Mouse (Mus musculus) brain, embryonic 18.5 days (tissue): ENCODE results near the gene Knl1.

Experiments
- DNase-seq: peaks from one replicate; pipeline ENCODE4 v3.0.0-alpha.2; 2012; ENCODE audit warnings: low read depth, low spot score

Knl1 gene

GRCm38 (mm10) chr2:119035397-119035745 is 11.5 kb upstream of the Knl1 start:
- DNase-seq, result no peak

- no peak for DNase-seq
Observed at GRCm38 (mm10) chr2:119040882-119041281, 6.0 kb upstream of the Knl1 start.

- DNase-seq, result no peak
Observed at GRCm38 (mm10) chr2:119045163-119045562, 1.8 kb upstream of the Knl1 start.

GRCm38 (mm10) chr2:119047849-119048248 is 930 bp downstream of the Knl1 start:
- DNase-seq, result no peak

GRCm38 (mm10) chr2:119050132-119050650 is 3.3 kb downstream of the Knl1 start:
- DNase-seq, result no peak

- no peak for DNase-seq
Observed at GRCm38 (mm10) chr2:119060139-119060538, 13.2 kb downstream of the Knl1 start.

GRCm38 (mm10) chr2:119072397-119072796 is 25.5 kb downstream of the Knl1 start:
- DNase-seq, result no peak

- no peak for DNase-seq
Observed at GRCm38 (mm10) chr2:119086156-119086555, 39.2 kb downstream of the Knl1 start.

GRCm38 (mm10) chr2:119101552-119101951 is 54.6 kb downstream of the Knl1 start:
- no peak for DNase-seq

GRCm38 (mm10) chr2:119106583-119106982 is 59.7 kb downstream of the Knl1 start:
- DNase-seq, result no peak

GRCm38 (mm10) chr2:119108554-119108953 is 61.6 kb downstream of the Knl1 start:
- no peak for DNase-seq

GRCm38 (mm10) chr2:119111060-119111459 is 64.1 kb downstream of the Knl1 start:
- DNase-seq, result no peak

- DNase-seq, result peak; percentile 74
Observed at GRCm38 (mm10) chr2:119112438-119113112, 65.7 kb downstream of the Knl1 start, which contains the start of gene Rad51. TSS of gene Rad51 (plus strand) at chr2:119112793.

- no peak for DNase-seq
Observed at GRCm38 (mm10) chr2:119113121-119113925, 66.4 kb downstream of the Knl1 start.

- no peak for DNase-seq
Observed at GRCm38 (mm10) chr2:119136346-119136898, 89.5 kb downstream of the Knl1 start.

GRCm38 (mm10) chr2:119145199-119145598 is 98.3 kb downstream of the Knl1 start:
- no peak for DNase-seq

GRCm38 (mm10) chr2:119146435-119146834 is 99.5 kb downstream of the Knl1 start:
- no peak for DNase-seq

- DNase-seq, result no peak
Observed at GRCm38 (mm10) chr2:119147160-119147678, 100.3 kb downstream of the Knl1 start.

- DNase-seq, result no peak
Observed at GRCm38 (mm10) chr2:119147775-119148174, 100.9 kb downstream of the Knl1 start.

GRCm38 (mm10) chr2:119152255-119152654 is 105.3 kb downstream of the Knl1 start:
- no peak for DNase-seq

- no peak for DNase-seq
Observed at GRCm38 (mm10) chr2:119154683-119155082, 107.8 kb downstream of the Knl1 start.
